Mouse (Mus musculus): ENCODE data around the gene 4930432M17Rik. TPM values are rescaled to one million over a fixed set of nuclear protein-coding genes. Genes with fewer than 3 reads are reported as not detected.
A peak's percentile ranks its signal among the peaks of the same experiment; 100 is the strongest.

The 4930432M17Rik gene
- polyA plus RNA-seq, 1 experiment from 2014 or later: not detected

DNA sequence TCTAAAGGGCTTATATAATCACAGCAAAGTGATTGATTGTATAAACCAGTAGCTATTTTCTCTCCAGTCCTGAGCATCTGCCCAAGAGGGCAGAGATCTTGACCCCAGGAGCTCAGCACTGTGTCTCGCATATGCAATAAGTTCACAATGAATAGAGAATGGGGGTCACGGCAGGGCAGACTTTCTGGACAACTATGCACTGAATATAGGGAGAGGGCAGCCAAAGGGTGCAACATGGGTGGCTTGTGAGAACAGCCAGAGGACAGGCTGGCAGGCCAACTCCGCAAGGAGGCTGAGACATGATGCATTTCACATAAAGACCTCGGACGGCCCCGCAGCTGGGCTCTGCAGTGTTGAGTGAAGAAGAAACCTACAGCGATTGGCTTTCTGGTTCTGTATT is 25.1 kb upstream of the 4930432M17Rik start:
- Histone ChIP-seq H3K27me3 (replicated peaks) (no peaks in the 10 kb centered on the region), H3K27ac (no peak overlapping the region), H3K4me1 (peaks cover 9% of the 10 kb centered on the region; the same call in 1 of the 2 replicates), H3K9me3 (replicated peaks) (no peaks in the 10 kb centered on the region), H3K9ac (no peak overlapping the region), H3K4me3 (no peak overlapping the region), H3K4me2 (no peak overlapping the region), H3K36me3 (no peaks in the 10 kb centered on the region)
- no peak for ATAC-seq
- WGBS (ENCODE audit: insufficient replicate concordance): 73% methylated on average over 7 of the region's 7 CpGs

DNA sequence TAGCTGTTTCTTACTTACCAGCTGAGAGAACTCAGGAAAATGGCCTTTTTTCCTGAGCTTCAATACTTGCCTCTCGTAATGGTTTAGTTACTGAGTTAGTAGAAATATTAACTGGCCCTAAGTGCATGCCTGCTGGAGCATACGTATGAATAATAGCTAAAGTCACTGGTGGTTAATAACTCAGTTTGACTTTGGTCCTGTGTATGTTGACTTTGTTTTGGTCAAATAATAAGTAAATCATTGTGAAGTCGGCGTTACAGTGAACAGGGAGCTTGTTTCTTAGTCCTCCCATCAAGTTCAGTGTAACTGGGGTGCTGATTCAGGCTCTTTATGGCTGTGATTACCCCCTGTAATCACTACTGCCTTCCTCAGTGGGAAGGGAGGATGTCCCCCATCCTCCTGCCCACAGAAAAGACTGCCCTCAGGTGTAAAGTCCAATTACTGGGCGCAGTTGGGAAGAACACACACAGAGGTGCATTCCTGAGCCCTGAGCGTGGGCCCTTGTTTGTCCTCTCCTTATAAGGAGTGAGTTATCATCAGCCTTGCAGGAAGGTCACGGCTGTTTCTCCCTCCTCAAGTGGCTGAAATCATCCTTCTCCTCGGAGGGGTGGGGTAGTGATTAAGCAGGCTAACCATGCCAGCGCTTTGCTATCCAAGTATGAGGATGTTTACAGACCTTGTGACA is 24.1 kb upstream of the 4930432M17Rik start:
- H3K4me2 ChIP-seq: no peak overlapping the region
- peaks cover 9% of the 10 kb centered on the region; the same call in 1 of the 2 replicates for H3K4me1 ChIP-seq
- 0 out of 2 replicates have a peak, but pooled peaks have one; percentile 21 for ATAC-seq
- no peak overlapping the region for H3K9ac ChIP-seq
- WGBS (ENCODE audit: insufficient replicate concordance): 51% methylated on average over 9 of the region's 9 CpGs
- H3K27ac ChIP-seq: no peak overlapping the region
- H3K36me3 ChIP-seq: no peaks in the 10 kb centered on the region
- H3K9me3 ChIP-seq (replicated peaks): no peaks in the 10 kb centered on the region
- H3K27me3 ChIP-seq (replicated peaks): no peaks in the 10 kb centered on the region
- no peak overlapping the region for H3K4me3 ChIP-seq

DNA sequence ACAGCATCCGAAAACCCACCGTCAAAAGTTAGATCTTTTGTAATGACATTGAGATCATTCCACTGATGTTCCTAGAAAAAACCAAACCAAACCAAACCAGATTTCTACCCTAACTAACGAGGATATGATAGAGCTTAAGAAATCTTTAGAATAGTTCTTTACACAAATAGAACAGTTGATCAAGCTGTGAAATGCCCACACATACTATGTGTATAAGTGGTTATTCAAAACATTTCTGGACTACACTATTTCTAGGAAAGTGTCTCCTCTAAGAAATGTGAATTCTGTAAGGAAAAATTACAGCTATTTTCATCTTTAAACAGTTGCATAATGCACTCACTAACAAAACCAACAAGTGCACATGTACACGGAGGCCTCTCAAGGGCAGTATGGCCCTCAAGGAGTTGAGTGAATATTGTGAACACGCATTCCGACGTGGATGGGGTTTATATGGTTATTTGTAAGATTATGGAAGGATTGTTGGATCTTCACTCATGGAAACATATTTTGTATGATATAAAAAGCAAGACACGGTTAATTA is 22.3 kb upstream of the 4930432M17Rik start:
- WGBS (ENCODE audit: insufficient replicate concordance): 79% methylated on average over 8 of the region's 8 CpGs
- Histone ChIP-seq H3K4me1 (peaks cover 9% of the 10 kb centered on the region; the same call in 1 of the 2 replicates), H3K4me3 (no peak overlapping the region), H3K27ac (no peak overlapping the region), H3K9me3 (replicated peaks) (no peaks in the 10 kb centered on the region), H3K27me3 (replicated peaks) (no peaks in the 10 kb centered on the region), H3K36me3 (no peaks in the 10 kb centered on the region), H3K4me2 (no peak overlapping the region), H3K9ac (no peak overlapping the region)
- no peak for ATAC-seq

DNA sequence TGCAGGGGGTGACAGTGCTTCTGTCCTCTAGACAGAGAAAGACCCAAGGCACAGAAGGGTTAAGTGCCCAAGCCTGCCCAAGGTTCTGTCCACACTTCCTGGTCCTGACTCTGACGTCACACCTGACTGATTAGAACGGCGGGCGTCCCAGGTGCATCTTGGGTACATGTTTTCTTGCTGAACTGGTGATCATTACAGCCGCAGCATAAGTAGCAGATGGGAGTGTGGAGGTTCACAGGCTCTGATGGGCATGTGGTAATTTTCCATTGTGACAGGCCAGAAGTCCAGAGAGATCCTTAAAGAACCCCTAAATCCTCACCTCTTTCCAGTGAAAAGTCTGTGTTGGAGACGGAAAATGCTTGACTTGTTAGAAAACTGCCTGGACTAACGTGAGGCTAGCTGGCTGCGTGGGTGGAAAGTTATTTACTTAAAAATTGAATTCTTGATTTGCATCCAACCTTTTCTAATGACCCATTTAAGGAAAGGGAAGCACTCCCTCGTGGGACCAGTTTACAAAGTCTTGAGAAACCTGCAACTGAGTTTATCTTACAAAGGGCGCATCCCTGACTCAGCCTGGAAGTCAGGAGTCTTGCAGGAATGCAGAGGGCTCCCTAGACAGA is 20.4 kb upstream of the 4930432M17Rik start:
- H3K4me2 ChIP-seq: no peak overlapping the region
- no peak for ATAC-seq

GRCm38 (mm10) chr3:121651710-121652109 is 18.9 kb upstream of the 4930432M17Rik start:
- Histone ChIP-seq H3K4me1 (peaks cover 4% of the 10 kb centered on the region; the same call in 1 of the 2 replicates), H3K9me3 (replicated peaks) (no peaks in the 10 kb centered on the region), H3K4me2 (no peak overlapping the region), H3K9ac (no peak overlapping the region), H3K27me3 (replicated peaks) (no peaks in the 10 kb centered on the region), H3K4me3 (no peak overlapping the region), H3K36me3 (no peaks in the 10 kb centered on the region), H3K27ac (no peak overlapping the region)
- no peak for ATAC-seq
- 28% methylated on average over 3 of the region's 3 CpGs for WGBS (ENCODE audit: insufficient replicate concordance)

More for the DNA sequence above, 20.4 kb upstream of the 4930432M17Rik start:
- no peaks in the 10 kb centered on the region for H3K36me3 ChIP-seq
- H3K27ac ChIP-seq: no peak overlapping the region
- WGBS (ENCODE audit: insufficient replicate concordance): 52% methylated on average over 10 of the region's 10 CpGs
- no peaks in the 10 kb centered on the region for H3K9me3 ChIP-seq (replicated peaks)
- no peak overlapping the region for H3K4me3 ChIP-seq
- H3K9ac ChIP-seq: no peak overlapping the region
- no peaks in the 10 kb centered on the region for H3K27me3 ChIP-seq (replicated peaks)
- H3K4me1 ChIP-seq: peaks cover 9% of the 10 kb centered on the region; the same call in 1 of the 2 replicates

DNA sequence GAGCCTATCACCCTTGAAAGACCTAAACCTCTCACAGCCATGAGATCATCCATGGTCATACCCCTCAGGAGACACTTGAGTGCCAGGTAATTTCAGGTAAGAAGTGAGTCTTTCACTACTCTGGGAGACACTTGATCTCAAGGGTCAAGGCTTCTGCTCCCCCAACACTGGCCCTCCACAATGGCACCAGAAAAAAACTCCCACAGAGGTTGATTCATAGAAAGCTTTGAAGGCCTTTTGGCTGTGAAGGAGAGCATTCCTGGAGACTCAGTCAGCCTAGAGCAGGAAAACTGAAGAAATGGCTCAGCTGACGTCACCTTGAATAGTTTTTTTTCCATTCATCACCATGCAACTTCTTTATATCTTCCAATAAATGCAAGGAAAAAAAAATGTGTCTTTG is 18.4 kb upstream of the 4930432M17Rik start:
- no peak overlapping the region for H3K27ac ChIP-seq
- no peaks in the 10 kb centered on the region for H3K36me3 ChIP-seq
- no peak for ATAC-seq
- no peak overlapping the region for H3K4me3 ChIP-seq
- H3K4me1 ChIP-seq: no peaks in the 10 kb centered on the region
- no peak overlapping the region for H3K4me2 ChIP-seq
- WGBS (ENCODE audit: insufficient replicate concordance): 27% methylated on average over 1 of the region's 1 CpGs
- no peaks in the 10 kb centered on the region for H3K27me3 ChIP-seq (replicated peaks)
- H3K9ac ChIP-seq: no peak overlapping the region
- H3K9me3 ChIP-seq (replicated peaks): no peaks in the 10 kb centered on the region

DNA sequence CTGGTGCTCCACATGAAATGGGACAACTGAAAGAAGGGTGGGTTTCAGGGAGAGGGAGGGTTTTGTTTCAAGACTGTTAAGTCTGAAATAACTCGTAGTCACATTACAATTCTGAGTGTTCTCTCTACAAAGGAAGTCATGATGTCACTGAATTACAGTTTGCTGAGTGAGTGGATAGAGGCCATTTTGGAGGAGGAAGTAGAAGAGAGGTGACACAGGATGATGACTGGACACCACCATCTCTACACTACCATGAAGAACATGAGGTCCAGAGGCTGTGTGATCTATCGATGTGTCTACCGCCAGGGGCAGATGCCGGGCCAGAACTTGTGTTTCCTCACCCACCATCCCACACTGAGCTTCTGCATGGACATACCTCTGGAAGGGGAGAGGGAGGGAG is 13.6 kb upstream of the 4930432M17Rik start:
- no peak for ATAC-seq
- Histone ChIP-seq H3K27ac (no peak overlapping the region), H3K9me3 (replicated peaks) (no peaks in the 10 kb centered on the region), H3K4me2 (no peak overlapping the region), H3K36me3 (no peaks in the 10 kb centered on the region), H3K9ac (no peak overlapping the region), H3K4me1 (no peaks in the 10 kb centered on the region), H3K4me3 (no peak overlapping the region), H3K27me3 (replicated peaks) (no peaks in the 10 kb centered on the region)
- WGBS (ENCODE audit: insufficient replicate concordance): 78% methylated on average over 4 of the region's 4 CpGs

DNA sequence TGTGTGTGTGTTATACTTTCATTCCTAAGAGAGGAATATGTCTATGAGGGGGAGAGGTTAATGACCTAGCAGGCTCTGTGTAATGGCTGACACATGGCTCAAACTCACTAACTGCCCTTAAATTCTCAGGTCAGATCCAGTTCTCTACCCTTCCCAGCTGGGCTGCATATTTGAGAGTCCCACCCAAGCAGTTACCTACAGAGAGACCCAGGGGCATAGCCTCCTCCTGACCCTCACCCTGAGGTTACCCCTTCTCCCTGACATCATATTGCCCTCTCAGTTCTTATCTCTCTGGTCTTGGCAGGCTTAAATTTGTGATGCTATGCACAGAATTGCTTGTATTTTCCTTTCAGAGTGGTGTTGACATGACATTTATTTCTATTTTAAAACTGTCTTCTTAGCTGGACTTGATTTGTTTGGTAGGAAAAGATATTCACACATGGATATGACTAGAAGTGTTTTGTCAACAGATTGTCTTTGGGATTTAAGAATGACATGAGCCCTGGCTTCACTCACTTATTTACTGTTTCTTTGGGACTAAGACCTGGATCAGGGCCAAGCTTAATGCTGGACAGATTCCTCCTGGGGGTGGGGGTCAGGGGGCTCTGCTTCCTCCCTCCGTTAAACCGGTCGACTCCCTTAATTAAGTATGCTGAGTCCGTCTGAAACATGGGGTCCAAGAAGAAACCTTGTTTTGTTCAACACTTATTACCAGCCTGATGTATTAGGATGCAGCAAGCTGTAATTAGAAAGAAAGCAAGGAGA is 7.7 kb upstream of the 4930432M17Rik start:
- H3K4me3 ChIP-seq: no peak overlapping the region
- no peaks in the 10 kb centered on the region for H3K4me1 ChIP-seq
- no peaks in the 10 kb centered on the region for H3K36me3 ChIP-seq
- no peak overlapping the region for H3K4me2 ChIP-seq
- no peak overlapping the region for H3K27ac ChIP-seq
- ATAC-seq: no peak
- 58% methylated on average over 4 of the region's 4 CpGs for WGBS (ENCODE audit: insufficient replicate concordance)
- H3K9ac ChIP-seq: no peak overlapping the region
- H3K9me3 ChIP-seq (replicated peaks): no peaks in the 10 kb centered on the region
- no peaks in the 10 kb centered on the region for H3K27me3 ChIP-seq (replicated peaks)

- H3K27me3 ChIP-seq (replicated peaks): 0 out of 2 replicates have a peak, but pooled peaks cover 3% of the 10 kb centered on the region
- H3K9me3 ChIP-seq (replicated peaks): no peaks in the 10 kb centered on the region
- no peak overlapping the region for H3K4me2 ChIP-seq
- no peaks in the 10 kb centered on the region for H3K4me1 ChIP-seq
- H3K36me3 ChIP-seq: no peaks in the 10 kb centered on the region
- no peak overlapping the region for H3K27ac ChIP-seq
- no peak for ATAC-seq
- WGBS (ENCODE audit: insufficient replicate concordance): 78% methylated on average over 9 of the region's 9 CpGs
- no peak overlapping the region for H3K4me3 ChIP-seq
- H3K9ac ChIP-seq: no peak overlapping the region
Measured at GRCm38 (mm10) chr3:121663470-121663847, 7.1 kb upstream of the 4930432M17Rik start.

DNA sequence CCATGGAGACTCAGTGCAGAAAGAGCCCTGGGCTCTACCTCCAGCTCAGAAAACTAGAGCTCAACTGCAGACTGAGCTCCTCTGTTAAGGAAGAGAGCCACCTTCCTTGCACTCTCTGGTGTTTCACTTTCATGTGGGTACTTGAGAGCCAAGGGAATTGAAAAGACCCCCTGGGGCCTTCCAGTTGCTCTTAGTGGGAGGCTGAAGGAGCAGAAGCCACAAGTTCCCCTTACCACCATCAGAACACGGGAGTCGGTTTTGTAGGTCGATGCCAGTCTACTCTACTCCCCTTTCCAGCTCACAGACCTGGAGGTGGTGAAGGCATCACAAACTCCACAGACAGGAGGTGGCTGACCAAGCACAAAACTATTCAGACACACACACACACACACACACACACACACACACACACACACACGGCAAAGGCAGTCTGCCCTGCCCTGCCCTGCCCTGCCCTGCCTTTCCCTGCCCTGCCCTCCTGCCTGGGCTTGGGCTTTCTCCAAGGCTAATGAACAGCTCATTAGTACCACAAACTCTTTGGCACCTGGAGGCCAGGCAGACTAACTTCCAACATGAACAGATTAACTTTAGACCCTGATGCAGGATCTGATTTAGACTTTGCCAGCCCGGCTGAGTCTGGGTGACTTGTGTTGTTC is 1.7 kb downstream of the 4930432M17Rik start:
- Histone ChIP-seq H3K27ac (no peak overlapping the region), H3K4me3 (no peak overlapping the region), H3K9ac (no peak overlapping the region), H3K4me1 (no peaks in the 10 kb centered on the region), H3K9me3 (replicated peaks) (no peaks in the 10 kb centered on the region), H3K27me3 (replicated peaks) (0 out of 2 replicates have a peak, but pooled peaks cover 3% of the 10 kb centered on the region), H3K4me2 (no peak overlapping the region), H3K36me3 (no peaks in the 10 kb centered on the region)
- no peak for ATAC-seq
- 53% methylated on average over 5 of the region's 5 CpGs for WGBS (ENCODE audit: insufficient replicate concordance)

DNA sequence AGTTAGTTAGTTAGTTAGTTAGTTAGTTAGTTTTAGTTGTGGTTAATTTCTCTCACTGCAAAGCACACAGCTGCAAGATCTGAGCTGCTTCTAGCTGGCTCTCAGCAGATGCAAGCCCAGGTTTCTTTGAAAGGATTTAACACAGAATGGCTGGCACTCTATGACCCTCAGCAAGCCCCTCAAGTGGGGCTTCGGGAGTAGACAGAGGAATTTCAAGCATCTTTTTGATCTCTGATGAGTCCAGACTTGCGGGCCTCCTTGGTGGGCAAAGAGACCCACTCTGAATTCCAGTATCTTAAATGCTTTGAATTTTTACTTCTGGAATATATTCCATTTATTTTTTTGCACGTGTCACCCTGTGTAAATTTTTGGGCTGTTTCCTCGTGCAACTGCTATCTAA is 8.4 kb downstream of the 4930432M17Rik start:
- H3K9ac ChIP-seq: no peak overlapping the region
- ATAC-seq: no peak
- H3K4me3 ChIP-seq: no peak overlapping the region
- no peak overlapping the region for H3K4me2 ChIP-seq
- no peaks in the 10 kb centered on the region for H3K9me3 ChIP-seq (replicated peaks)
- H3K27me3 ChIP-seq (replicated peaks): peaks cover 4% of the 10 kb centered on the region; the same call in 1 of the 2 replicates
- 45% methylated on average over 4 of the region's 4 CpGs for WGBS (ENCODE audit: insufficient replicate concordance)
- H3K27ac ChIP-seq: no peak overlapping the region
- no peaks in the 10 kb centered on the region for H3K36me3 ChIP-seq
- H3K4me1 ChIP-seq: no peaks in the 10 kb centered on the region
